Mouse (Mus musculus) stomach, embryonic 14.5 days (tissue): ENCODE data around the gene Ghrh. TPM values are rescaled to one million over a fixed set of nuclear protein-coding genes. Genes with fewer than 3 reads are reported as not detected.

Source experiments
- ATAC-seq: fragments of 200-750 bp; cut with Nextera tagmentation; 2 replicates; pipeline ENCODE4 v1.8.0; 2017; ENCODE audit warnings: low read depth, moderate TSS enrichment; ENCODE audit not compliant: insufficient number of reproducible peaks, insufficient read depth, low FRiP score
- H3K27ac ChIP-seq: fragments of 300-500 bp; sonication (generic); 2 replicates; pipeline ENCODE4 v1.5.1; 2014; ENCODE audit warnings: mild to moderate bottlenecking, low read length, moderate library complexity, mixed read lengths
- H3K27me3 ChIP-seq: fragments of 300-500 bp; sonication (generic); 2 replicates; pipeline ENCODE4 v1.6.1; 2014; ENCODE audit warnings: low read length, control low read depth, mixed read lengths; ENCODE audit not compliant: control insufficient read depth, insufficient read depth
- H3K36me3 ChIP-seq: fragments of 300-500 bp; sonication (generic); 2 replicates; pipeline ENCODE4 v1.6.1; 2014; ENCODE audit warnings: mild to moderate bottlenecking, control low read depth, low read length, moderate library complexity, mixed read lengths; ENCODE audit not compliant: control insufficient read depth, insufficient read depth
- H3K4me1 ChIP-seq: fragments of 300-500 bp; sonication (generic); 2 replicates; pipeline ENCODE4 v1.6.1; 2014; ENCODE audit warnings: low read length, control low read depth, mixed read lengths; ENCODE audit not compliant: control insufficient read depth, insufficient read depth
- H3K4me2 ChIP-seq: fragments of 300-500 bp; sonication (generic); replicated peaks from 2 replicates; pipeline ENCODE4 v1.6.1; 2014; ENCODE audit warnings: low read depth, low read length, control low read depth
- H3K4me3 ChIP-seq: fragments of 300-500 bp; sonication (generic); 2 replicates; pipeline ENCODE4 v1.5.1; 2014; ENCODE audit warnings: low read depth, low read length, control low read depth
- H3K9ac ChIP-seq: fragments of 300-500 bp; sonication (generic); replicated peaks from 2 replicates; pipeline ENCODE4 v1.6.1; 2014; ENCODE audit warnings: low read depth, mild to moderate bottlenecking, control low read depth, low read length, moderate library complexity, mixed read lengths
- H3K9me3 ChIP-seq: fragments of 300-500 bp; sonication (generic); 2 replicates; pipeline ENCODE4 v1.6.1; 2016; ENCODE audit warnings: low read depth, low read length, control low read depth; ENCODE audit not compliant: control insufficient read depth
- WGBS: fragments of 180-500 bp; shearing (Covaris S2); extraction: QIAGEN DNeasy Blood & Tissue Kit; methylation state at CpG from one replicate; pipeline ENCODE4 v1.1.7; 2014; 5-methylcytosine and 5-hydroxymethylcytosine counted together
- polyA plus RNA-seq: library from polyadenylated mRNA; unstranded; fragments of >200 nt; fragmentation: Nextera tagmentation; extraction: Ambion mirVana; gene quantifications from 2 replicates; pipeline ENCODE4 v1.2.1, GENCODE M21; 2014

Gene Ghrh
- polyA plus RNA-seq, 1 experiment from 2014 or later = not detected

DNA sequence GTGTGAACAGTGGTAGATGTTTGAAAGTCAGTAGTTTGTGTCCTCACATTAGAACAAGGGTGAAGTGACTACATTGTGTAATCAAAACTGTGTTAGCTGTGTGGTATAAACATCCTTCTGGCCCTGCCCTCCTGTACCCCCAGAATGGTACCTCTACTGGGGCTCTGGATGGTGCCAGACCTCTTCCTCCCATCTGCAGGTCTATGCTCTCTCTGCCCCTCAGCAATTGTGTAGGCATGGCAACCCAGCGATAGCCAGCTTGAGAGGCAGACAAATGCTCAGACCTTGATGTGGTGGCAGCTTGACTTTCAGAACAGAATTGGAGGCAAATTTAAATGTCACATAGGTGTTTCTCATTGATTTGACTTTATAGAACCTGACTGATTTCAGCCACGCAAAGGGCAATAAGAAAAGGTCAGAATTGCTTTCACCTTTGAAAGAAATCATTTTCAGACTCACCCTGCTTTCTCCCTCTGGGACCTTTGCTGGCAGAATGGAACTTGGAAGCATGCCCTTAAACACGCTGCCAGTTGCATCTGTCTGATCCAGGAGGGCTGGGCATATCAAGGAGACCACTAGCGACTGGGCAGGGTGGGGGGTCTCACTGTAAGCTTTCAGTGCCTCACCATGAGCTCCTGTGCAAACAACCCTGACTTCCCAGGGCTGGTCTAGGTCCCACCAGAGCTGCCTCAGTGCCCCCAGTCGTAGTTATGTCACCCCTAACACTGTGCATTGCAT, 25.1 kb downstream of the Ghrh start:
- Histone ChIP-seq H3K9ac (no peak overlapping the region), H3K27me3 (no peaks in the 10 kb centered on the region), H3K36me3 (peaks cover 74% of the 10 kb centered on the region), H3K9me3 (no peaks in the 10 kb centered on the region), H3K4me1 (0 out of 2 replicates have a peak, but pooled peaks cover 3% of the 10 kb centered on the region), H3K27ac (no peak overlapping the region), H3K4me3 (no peak overlapping the region), H3K4me2 (no peak overlapping the region)
- 89% methylated on average over 5 of the region's 5 CpGs for WGBS
- no peak for ATAC-seq

DNA sequence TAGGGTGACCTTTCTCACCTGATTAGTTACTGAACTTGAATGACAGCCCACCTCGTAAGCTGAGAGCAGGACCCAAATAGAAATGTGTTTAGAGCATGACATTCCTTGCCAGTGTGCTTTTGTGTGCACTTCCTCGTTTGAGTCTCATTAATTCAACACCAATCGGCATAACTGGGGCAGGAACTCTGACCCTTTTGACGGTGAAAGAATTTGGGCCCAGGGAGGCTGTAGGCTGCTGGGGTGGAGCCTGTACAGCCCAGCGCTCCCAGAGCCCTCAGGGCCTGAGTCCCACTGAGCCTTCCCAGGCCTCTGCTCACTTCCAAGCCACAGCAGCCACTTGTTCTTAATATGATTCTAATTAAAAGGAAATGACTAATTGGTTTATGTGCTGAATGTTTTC, 26.4 kb downstream of the Ghrh start:
- Histone ChIP-seq H3K4me2 (no peak overlapping the region), H3K27ac (peak overlapping the region; percentile 44; the same call in 1 of the 2 replicates), H3K4me1 (0 out of 2 replicates have a peak, but pooled peaks cover 3% of the 10 kb centered on the region), H3K27me3 (no peaks in the 10 kb centered on the region), H3K9me3 (no peaks in the 10 kb centered on the region), H3K9ac (no peak overlapping the region), H3K36me3 (peaks cover 73% of the 10 kb centered on the region), H3K4me3 (no peak overlapping the region)
- no peak for ATAC-seq
- WGBS = 44% methylated on average over 5 of the region's 5 CpGs

DNA sequence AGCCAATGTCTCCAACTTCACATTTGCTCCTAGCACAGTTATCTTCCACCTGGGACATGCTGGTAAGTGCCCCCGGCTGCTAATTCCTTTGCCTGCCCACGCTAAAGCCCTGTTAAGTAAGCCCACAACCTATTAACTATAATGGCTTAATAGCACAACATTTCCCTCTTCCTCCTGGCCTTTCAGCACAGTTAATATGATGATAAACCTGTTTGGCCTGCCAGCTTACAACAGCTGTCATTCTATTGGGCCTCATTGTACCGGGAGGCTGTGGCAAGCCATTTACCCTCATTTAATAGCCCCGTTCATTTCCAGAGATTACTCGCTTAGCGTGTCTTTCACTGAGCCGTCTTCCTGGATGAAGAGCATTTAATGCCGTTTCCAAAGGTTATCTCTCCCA, 27.2 kb downstream of the Ghrh start:
- no peak overlapping the region for H3K9ac ChIP-seq
- peaks cover 74% of the 10 kb centered on the region for H3K36me3 ChIP-seq
- no peaks in the 10 kb centered on the region for H3K27me3 ChIP-seq
- WGBS = 77% methylated on average over 8 of the region's 8 CpGs
- no peaks in the 10 kb centered on the region for H3K9me3 ChIP-seq
- H3K27ac ChIP-seq = peak overlapping the region; percentile 66; the same call in 1 of the 2 replicates
- H3K4me2 ChIP-seq = no peak overlapping the region
- 0 out of 2 replicates have a peak, but pooled peaks cover 3% of the 10 kb centered on the region for H3K4me1 ChIP-seq
- ATAC-seq = no peak
- no peak overlapping the region for H3K4me3 ChIP-seq

DNA sequence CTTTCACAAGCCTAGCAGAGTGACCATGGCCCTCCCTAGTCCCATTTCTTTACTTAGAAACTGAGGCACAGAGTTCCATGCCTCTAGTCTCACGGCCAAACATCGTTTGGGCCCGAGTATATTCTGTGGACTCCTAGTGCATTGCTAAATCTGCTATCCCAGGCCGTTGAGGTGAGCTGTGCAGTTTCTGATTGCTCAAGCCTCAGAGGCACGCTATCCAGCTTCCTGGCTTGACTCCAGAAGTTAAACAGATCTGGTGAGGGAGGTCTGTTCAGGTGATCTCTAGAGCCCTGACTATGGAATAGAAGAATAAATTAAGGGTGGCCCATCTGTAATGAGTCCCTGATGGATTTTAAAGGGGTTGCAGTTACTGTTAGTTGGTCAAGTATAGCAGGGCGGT, 30.1 kb downstream of the Ghrh start:
- ATAC-seq = no peak
- peaks cover 80% of the 10 kb centered on the region for H3K36me3 ChIP-seq
- H3K9ac ChIP-seq = no peak overlapping the region
- no peaks in the 10 kb centered on the region for H3K9me3 ChIP-seq
- 79% methylated on average over 6 of the region's 6 CpGs for WGBS
- 0 out of 2 replicates have a peak, but pooled peaks cover 3% of the 10 kb centered on the region for H3K4me1 ChIP-seq
- H3K4me3 ChIP-seq = no peak overlapping the region
- no peak overlapping the region for H3K27ac ChIP-seq
- no peak overlapping the region for H3K4me2 ChIP-seq
- no peaks in the 10 kb centered on the region for H3K27me3 ChIP-seq

DNA sequence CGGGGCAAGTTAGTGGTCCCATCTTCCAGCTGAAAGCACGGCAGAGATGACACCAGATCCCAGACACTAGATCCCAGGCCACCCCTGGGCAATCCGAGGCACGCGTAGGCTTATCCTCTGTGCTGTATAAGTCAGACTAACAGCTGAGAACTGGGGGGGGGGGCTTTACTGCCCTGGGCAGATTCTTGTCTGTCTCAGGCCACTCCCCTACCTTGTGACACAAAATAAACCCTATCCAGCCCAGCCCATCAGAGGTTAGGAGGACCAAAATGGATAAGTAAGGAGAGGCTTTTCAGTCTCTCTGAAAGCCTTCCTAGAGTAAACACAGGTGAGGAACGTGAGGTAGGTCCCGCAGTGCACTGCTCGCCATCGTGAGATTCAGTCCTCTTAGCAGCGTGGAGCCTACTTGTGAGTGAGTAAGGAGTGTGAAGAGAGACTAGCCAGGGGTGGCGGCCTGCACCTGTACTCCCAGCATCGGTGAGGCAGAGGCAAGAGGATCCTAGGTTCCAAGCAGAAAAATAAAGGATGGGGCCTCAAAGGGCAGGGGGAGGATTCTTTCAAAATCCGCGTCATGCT, 30.9 kb downstream of the Ghrh start:
- Histone ChIP-seq H3K9me3 (no peaks in the 10 kb centered on the region), H3K4me2 (no peak overlapping the region), H3K4me3 (no peak overlapping the region), H3K9ac (no peak overlapping the region), H3K27me3 (no peaks in the 10 kb centered on the region), H3K36me3 (peaks cover 75% of the 10 kb centered on the region), H3K27ac (no peak overlapping the region), H3K4me1 (0 out of 2 replicates have a peak, but pooled peaks cover 3% of the 10 kb centered on the region)
- 73% methylated on average over 14 of the region's 14 CpGs for WGBS
- peak; percentile 51; the same call in 1 of the 2 replicates for ATAC-seq

DNA sequence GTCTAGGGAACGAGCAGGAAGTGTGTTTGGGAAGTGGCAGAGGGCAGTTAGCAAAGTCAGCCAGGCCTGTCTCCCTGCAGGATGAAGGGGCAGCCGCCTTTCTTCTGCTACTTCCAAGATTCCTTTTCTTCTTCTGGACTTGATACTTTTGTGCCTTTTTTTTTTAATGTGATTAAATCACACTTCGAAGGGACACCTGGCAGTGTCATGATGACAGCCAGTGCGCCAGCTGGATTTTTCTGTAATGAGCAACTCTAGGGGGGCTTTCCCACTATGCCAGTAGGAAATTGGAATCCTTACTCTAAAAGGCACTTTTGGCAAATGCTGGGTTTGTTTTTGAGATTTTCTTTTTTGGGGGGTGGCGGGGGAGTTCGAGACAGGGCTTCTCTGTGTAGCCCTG, 31.8 kb downstream of the Ghrh start:
- Histone ChIP-seq H3K9ac (no peak overlapping the region), H3K36me3 (peaks cover 79% of the 10 kb centered on the region), H3K27ac (no peak overlapping the region), H3K9me3 (no peaks in the 10 kb centered on the region), H3K4me2 (no peak overlapping the region), H3K27me3 (no peaks in the 10 kb centered on the region), H3K4me1 (0 out of 2 replicates have a peak, but pooled peaks cover under 1% of the 10 kb centered on the region), H3K4me3 (no peak overlapping the region)
- 88% methylated on average over 6 of the region's 6 CpGs for WGBS
- no peak for ATAC-seq

DNA sequence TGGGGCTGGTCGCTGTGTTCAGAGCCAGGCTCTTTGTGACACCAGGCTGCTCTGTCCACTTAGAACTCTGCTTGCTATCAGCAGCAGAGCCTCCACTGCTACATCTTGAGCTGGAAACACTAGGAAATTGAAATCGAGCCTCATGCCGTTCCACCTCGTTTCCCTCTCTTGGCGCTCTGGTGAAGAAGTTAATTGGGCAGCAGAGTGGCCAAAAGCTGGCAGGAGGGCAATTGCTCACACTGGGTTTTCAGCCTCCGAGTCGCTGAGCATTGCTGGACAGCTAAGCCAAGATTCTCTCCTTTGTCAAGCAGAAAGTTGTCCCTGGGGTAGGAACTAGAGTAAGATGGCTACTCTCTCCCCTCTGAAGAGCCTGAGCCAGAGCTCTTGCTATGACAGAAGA, 33.0 kb downstream of the Ghrh start:
- Histone ChIP-seq H3K36me3 (peaks cover 81% of the 10 kb centered on the region), H3K4me3 (no peak overlapping the region), H3K27me3 (no peaks in the 10 kb centered on the region), H3K27ac (no peak overlapping the region), H3K4me1 (no peaks in the 10 kb centered on the region), H3K9ac (no peak overlapping the region), H3K4me2 (no peak overlapping the region), H3K9me3 (no peaks in the 10 kb centered on the region)
- no peak for ATAC-seq
- WGBS = 92% methylated on average over 7 of the region's 7 CpGs

DNA sequence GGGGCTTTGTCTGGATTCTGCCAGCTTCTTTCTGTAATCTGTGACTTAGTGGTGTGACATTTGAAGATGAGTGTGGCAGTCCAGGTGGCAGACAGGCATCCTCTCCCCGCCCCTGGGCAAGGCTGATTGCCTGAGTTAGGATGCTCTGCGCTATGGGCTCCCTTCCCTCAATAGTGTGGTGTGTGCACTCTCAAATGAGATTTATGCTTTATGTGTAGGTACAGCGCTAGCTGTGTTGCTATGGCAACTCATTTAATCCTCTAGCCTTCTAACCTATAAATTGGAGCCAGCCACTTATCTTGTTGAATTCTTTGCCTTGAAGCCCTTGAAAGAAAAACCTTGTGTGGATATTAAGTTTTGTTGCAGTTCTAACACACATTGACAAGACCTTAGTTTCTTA, 33.6 kb downstream of the Ghrh start:
- peaks cover 87% of the 10 kb centered on the region for H3K36me3 ChIP-seq
- no peak for ATAC-seq
- no peaks in the 10 kb centered on the region for H3K9me3 ChIP-seq
- no peak overlapping the region for H3K4me3 ChIP-seq
- H3K4me1 ChIP-seq = no peaks in the 10 kb centered on the region
- H3K27me3 ChIP-seq = no peaks in the 10 kb centered on the region
- no peak overlapping the region for H3K9ac ChIP-seq
- whole genome bisulfite sequencing = 75% methylated on average over 3 of the region's 3 CpGs
- H3K4me2 ChIP-seq = no peak overlapping the region
- H3K27ac ChIP-seq = no peak overlapping the region
